Mouse (Mus musculus) layer of hippocampus, adult 18-20 months (tissue): ENCODE data around the gene Hint1. TPM values are rescaled to one million over a fixed set of nuclear protein-coding genes. Genes with fewer than 3 reads are reported as not detected.
A peak's percentile ranks its signal among the peaks of the same experiment; 100 is the strongest.
"Not testable (repeated sequence)": the region's sequence is repeated elsewhere in the genome, so short reads cannot be mapped to it uniquely, and the experiment has no call there.

Experiments used
- DNase-seq, 2 experiments: peaks; one replicate each; pipeline ENCODE4 v3.0.0; 2022; ENCODE audit warnings: low spot score in 2 of 2
- long read RNA-seq: library from polyadenylated mRNA; stranded (forward); transcript quantifications from one replicate; pipeline ENCODE4 v2.0.0, GENCODE M21; 2021
- total RNA-seq, 2 experiments: library from RNA; stranded (reverse); gene quantifications; 2 replicates each; pipeline ENCODE4 v1.2.3; 2021

Hint1 gene
- 100 to 1,000 TPM; 265 to 272 TPM for total RNA-seq
- long read RNA-seq, transcript Hint1-201 (3 exons, 636 nt): major isoform, 92 of 97 reads
- long read RNA-seq, partial matches to known transcripts: 0 of 97 reads
- long read RNA-seq, other reads (novel, unspliced or antisense): 5 of 97 reads

DNA sequence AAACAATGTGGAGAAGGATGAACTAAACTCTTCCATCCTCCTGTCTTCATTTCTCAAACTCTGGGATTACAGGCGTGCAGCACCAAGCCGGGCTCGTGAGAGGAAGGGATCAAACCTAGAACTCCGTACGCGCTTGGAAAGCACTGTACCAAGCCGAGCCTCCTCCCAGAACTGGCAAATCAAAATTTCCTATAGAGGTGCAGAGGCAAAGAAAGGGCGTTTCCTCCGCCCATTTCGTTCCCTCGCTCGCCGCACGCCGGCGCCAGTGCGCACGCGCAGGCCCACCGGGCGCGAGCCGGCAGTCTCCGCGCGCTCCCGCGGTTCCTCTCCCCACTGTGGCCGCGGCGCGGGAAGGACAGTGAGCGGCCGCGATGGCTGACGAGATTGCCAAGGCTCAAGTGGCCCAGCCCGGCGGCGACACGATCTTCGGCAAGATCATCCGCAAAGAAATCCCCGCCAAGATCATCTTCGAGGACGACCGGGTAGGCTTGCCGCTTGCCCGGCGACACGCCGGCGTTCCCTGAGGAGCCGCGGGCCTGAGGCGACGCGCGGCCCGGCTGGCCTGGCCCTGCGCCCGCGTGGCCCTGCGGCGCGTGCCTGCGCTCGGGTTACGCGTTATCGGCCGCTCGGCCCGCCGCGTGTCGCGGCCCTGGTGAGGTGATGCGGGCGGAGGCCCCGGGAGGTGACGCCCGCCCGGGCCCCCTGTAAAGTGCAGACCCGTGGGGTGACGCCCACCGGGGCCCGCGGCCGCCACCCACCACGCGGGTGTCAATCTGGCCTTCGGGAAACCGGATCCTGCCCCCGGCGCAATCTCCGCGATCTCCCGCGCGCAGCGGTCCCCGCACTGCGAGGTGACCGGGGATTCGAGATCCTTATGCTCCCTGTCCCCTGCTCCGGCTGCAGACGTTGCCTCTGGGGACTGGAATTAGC is at the start of gene Hint1:
TSS of gene Hint1 (plus strand) at position 265 of the 930 bp plus-strand sequence.
- DNase-seq: peak; percentile 91 to 94

DNA sequence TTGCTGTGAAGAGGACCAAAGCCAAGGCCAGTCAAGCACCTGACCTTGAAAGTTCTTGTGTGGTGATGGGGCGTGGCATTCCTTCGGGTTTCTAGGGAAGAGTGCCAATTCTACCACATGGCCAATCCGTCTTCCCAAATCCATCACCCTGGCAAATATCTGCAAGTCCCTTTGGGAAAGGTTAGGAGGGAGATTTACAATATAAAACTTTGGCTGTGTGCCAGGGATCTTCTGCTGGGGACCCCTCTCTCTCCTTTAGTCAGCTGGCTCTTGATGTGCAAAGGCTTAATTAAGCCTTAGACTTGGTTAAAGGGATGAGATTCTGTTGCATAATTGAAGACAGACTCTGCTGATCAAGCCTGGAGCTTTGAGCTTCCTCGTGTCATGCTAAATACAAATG is 48.7 kb upstream of the Hint1 start:
- no peak for DNase-seq

- no peak for DNase-seq
Measured at GRCm38 (mm10) chr11:54819489-54819888, 46.7 kb upstream of the Hint1 start.

DNA sequence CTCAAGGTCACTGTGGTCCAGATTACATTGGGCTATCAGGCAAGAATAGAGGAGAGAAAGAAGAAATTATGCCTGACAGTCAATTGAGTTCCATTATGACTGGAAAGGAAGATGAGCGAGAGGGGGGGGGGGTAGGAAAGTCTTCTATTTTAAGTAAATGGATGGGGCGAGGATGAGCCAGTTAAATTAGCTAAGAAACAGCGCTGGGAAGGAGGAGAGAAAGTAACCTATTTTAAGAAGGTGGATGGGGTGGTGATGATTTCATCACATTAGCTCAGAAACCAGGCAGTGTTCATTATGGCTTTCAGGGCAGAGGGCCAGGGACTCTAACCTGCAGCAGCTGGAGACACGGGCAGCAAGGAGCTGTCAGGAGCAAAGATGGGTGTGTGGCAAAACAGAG is 42.7 kb upstream of the Hint1 start:
- DNase-seq: no peak

GRCm38 (mm10) chr11:54825774-54826173 is 40.4 kb upstream of the Hint1 start:
- no peak for DNase-seq

GRCm38 (mm10) chr11:54826819-54827218 is 39.4 kb upstream of the Hint1 start:
- DNase-seq: no peak

DNA sequence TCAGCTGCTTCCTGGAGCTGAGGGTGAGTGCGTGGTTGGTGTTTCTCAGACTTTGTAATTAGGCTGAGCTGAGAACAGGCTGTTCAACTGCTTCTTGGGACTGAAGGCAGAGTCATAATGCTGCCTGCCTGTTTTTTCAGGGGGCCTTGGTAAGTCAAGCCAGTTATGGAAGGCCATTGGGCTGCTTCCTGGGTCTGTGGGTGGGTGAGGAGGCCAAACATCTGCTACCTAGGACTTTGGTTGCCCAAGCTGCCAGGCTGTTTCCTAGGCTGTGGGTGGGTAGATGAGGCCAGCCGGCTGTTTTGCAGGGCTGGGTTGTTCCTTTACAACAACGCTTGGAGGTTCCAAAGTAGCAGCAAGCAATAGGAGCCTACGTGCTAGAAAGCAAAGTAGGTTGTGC is 32.4 kb upstream of the Hint1 start:
- peak; percentile 89 to 93 for DNase-seq

DNA sequence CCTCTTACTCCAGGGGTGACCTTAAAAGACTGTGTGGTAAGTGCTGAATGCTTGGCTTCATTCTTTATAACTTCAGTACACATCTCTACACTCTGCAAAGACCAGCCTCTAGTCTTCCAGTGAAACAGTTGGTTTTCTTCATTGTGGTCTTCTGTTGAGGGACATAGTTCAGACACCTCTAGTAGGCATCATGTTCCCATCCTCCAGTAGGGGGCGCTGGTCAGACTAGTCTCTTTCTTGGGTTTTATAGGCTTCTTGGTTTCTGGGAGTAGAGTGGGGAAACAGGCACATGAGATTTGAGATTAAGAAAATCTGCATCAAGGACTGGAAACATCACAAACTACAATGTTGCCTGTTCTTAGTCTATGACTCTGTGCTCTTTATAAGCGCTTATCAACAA is 31.6 kb upstream of the Hint1 start:
- DNase-seq: no peak

DNA sequence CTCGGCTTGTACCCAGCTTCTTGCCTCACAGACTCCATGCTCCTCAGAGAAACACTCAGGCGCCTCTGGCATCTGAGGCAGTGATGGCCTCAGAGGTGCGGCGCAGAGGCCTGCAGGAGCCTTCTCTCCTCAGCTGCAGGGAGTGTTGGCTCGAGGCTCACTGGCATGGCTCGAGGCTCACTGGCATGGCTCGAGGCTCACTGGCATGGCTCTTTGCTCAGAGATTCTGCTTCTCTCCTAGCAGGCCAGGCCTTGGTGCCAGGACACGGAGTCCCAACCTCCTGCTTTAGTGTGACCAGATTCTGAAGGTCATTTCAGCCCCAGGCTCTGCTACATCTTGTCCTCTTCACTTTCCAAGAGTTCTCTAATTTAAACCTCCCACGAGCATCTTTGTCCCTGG is 30.1 kb upstream of the Hint1 start:
- peak in 1 of 2 experiments; percentile 37 for DNase-seq

DNA sequence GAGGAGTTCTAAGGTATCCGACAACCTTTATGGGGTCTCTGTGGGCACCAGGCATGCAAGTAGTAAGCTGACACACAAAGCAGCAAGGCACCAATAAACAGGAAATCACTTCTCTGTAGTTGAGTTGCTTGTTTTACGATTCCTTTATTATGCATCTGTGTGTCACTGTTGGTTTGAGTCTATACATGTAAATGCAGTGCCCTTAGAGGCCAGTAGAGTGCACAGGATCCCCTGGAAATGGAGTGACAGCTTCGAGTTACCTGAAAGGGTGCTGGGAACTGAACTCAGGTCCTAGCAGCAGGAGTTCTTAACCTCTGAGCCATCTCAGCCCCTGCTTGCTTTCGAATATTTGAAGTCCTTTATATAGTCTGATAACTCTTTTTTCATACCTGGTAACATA is 26.5 kb upstream of the Hint1 start:
- DNase-seq: no peak

GRCm38 (mm10) chr11:54840891-54841290 is 25.3 kb upstream of the Hint1 start:
- DNase-seq: no peak

DNA sequence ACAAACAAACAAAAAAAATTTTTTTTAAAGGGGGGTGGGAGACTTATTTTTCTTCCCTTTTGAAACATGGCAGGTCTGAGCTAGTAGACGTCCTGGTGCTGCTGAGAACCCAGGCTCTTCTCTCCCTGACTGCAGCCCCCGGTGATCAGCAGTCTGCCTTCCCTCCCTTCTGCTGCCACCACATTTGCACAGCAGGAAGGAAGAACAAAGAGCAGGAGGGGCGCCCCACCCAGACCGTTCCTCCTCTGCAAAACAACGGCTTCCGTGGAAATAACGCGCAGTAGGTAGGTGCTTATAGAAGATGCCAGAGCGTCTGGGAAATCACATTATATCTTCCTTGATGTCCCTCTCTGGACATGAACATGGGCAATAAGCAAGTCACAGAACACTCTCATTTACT is 21.8 kb upstream of the Hint1 start:
- no peak for DNase-seq

GRCm38 (mm10) chr11:54844959-54845358 is 21.2 kb upstream of the Hint1 start:
- DNase-seq: no peak

GRCm38 (mm10) chr11:54845470-54846442 is 20.4 kb upstream of the Hint1 start:
- DNase-seq: peak; percentile 47 to 68

DNA sequence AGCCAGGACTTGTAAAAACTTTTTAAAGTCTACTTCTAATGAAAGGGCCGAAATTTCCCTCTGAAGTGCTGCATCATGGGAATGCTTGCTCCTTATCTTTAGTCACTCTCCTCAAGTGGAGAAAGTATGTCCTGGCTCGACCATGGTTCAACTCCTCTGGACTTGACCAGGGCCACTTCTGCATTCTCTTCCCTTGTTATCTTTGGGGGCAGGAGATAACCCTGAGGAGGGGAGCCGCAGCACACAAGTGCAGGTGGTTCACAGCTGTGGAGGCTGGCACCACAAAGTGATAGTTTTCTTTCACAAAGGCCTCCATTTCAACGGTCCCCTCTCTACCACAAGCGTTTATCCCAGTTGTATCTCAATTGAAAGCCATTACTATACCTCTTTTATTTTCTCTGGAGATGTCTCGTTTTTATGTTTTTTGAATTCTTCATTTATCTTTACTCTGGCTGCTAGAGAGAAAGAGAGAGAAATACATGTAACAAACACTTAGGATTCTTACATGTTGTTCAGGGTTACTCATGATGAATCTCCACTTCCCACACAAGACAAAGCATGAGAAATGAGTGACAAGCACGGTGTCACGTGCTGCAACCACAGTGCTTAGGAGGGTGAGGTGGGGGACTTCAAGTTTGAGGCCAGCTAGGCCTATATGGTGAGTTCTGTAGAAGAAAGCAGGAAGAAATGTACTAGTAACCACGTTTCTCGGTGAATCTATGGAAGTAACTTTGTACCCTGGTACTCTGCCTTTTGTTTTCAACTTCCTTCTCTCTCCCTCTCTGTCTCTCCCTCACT is 16.0 kb upstream of the Hint1 start:
- DNase-seq: no peak

- DNase-seq: no peak
Measured at GRCm38 (mm10) chr11:54851656-54852055, 14.5 kb upstream of the Hint1 start.

DNA sequence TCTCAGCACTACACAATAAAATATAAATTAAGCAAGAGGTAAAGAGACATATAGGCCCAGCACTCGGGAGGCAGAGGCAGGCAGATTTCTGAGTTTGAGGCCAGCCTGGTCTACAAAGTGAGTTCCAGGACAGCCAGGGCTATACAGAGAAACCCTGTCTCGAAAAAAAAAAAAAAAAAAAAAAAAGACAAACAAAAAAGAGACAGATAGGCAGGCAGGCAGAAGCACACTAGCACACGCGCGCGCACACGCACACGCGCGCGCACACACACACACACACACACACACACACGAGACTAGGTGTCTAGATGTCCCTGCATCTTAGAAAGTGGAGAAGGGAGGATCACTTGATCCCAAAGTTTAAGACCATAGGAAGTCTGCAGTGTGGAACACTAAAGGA is 7.3 kb upstream of the Hint1 start:
- DNase-seq: not testable (repeated sequence)

DNA sequence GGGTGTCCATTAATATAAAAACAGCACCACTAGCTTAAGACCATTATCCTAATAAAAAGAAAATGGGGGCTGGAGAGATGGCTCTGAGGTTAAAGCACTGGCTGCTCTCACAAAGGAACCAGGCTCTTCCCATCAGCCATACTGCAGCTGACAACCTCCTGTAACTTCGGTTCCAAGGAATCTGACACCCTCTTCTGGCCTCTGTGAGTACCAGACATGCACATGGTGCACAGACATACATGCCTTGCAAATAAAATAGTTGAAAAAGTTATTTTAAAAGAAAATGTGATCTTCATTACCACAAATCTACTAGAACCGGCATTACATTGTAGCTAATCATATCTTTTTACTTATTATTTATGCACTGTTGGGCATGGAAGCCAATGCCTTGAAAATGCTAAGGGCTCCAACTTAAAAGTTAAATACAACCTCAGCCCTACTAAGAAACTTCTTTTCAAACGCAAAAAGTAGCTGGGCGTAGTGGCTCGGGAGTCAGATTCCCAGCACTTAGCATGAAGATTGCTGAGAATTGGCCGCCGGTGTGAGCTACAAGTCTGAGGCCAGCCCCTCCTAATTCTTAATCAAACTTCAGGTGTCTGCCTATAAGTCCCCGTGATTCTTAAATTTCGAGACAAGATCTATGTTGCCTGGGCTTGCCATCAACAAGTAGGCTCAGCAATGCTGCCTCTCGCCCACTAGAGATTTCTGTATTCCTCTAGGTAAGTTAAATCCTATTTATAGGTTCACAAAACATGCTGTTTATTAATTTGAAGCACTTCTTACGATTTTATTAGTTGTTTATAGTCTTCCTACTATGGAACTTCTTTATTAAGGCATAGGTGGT is 6.6 kb upstream of the Hint1 start:
- DNase-seq: no peak

- peak; percentile 96 to 98 for DNase-seq
Measured at GRCm38 (mm10) chr11:54860256-54861038, 5.7 kb upstream of the Hint1 start, which contains the start of gene Lyrm7. Lyrm7 (minus strand) TSS chr11:54860916.
